Mouse (Mus musculus): ENCODE results near the gene Fam173b. TPM values are rescaled to one million over a fixed set of nuclear protein-coding genes. Genes with fewer than 3 reads are reported as not detected.

The Fam173b gene
- polyA plus RNA-seq, 1 experiment from 2014 or later = 13.4 TPM

DNA sequence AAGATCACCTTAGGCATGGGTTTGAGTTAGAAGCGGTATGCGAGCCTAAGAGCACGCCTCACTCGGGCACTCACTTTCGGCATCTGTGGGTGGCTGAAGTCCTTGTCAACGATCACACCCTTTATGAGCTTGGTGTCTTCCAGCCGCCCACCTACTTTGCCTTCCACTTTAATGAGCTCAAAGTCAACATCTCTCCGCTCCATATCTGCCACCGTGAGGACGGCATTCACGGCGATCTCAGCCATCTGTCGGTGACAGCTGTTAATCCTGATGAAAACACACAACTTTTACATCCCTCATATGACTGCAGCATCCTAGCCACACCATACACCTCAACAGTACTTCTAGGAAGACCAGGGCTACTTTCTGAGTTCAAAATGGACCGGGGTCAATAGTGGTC lies 7.4 kb upstream of the Fam173b start:
- no peak overlapping the region for H3K4me3 ChIP-seq
- no peak overlapping the region for H3K27ac ChIP-seq (replicated peaks)
- peaks cover 3% of the 10 kb centered on the region; the same call in 1 of the 2 replicates for H3K4me1 ChIP-seq
- DNase-seq (ENCODE audit: low spot score) = no peak
- WGBS = 95% methylated on average over 14 of the region's 14 CpGs
- H3K9me3 ChIP-seq = no peaks in the 10 kb centered on the region
- no peaks in the 10 kb centered on the region for H3K27me3 ChIP-seq (replicated peaks; ENCODE audit: low read depth, poor library complexity, severe bottlenecking)
- peaks cover 97% of the 10 kb centered on the region for H3K36me3 ChIP-seq (replicated peaks)

DNA sequence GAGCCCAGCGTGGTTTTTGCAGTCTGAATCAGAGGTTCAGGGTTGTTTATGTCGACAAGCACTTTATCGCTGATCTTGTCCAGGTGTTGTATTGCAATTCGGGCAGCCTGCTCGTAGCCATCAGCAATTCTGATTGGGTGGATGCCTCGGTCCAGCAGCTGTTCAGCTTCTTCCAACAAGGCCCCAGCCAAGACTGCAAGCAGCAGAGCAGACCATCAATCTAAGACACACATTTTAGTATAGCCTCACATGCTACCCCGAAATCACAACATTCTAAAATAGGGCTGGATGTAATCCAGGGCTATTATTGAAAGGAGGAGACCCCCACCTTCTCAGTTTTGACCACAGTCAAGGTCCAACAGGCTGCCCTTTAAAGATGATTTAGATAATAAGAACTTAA lies 6.0 kb upstream of the Fam173b start:
- no peak overlapping the region for H3K27ac ChIP-seq (replicated peaks)
- no peaks in the 10 kb centered on the region for H3K9me3 ChIP-seq
- no peaks in the 10 kb centered on the region for H3K27me3 ChIP-seq (replicated peaks; ENCODE audit: low read depth, poor library complexity, severe bottlenecking)
- no peak overlapping the region for H3K4me3 ChIP-seq
- H3K4me1 ChIP-seq = peaks cover 16% of the 10 kb centered on the region
- 92% methylated on average over 7 of the region's 7 CpGs for WGBS
- peaks cover 83% of the 10 kb centered on the region for H3K36me3 ChIP-seq (replicated peaks)
- no peak for DNase-seq (ENCODE audit: low spot score)

DNA sequence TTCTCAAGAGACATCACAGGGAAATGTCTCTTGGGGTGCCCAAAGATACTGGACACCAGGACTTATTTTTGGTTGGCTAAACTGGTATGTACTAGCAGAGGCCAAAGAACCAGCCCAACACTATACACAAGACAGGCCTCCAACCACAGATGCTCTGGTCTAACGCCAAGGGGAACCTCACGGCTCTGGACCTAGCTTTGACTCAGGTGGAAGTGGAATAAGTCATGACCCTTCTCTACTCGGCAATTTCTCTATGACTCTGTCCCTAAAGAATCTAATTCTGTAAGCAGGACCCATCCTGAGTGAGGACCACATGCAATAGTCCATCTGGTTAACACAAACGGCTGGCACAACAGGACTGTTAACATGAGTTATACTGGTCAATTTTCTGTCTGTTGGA lies 1.8 kb upstream of the Fam173b start:
- Histone ChIP-seq H3K9me3 (no peaks in the 10 kb centered on the region), H3K27ac (replicated peaks) (no peak overlapping the region), H3K4me3 (peak overlapping the region; percentile 98), H3K27me3 (replicated peaks; ENCODE audit: low read depth, poor library complexity, severe bottlenecking) (no peaks in the 10 kb centered on the region), H3K4me1 (peaks cover 25% of the 10 kb centered on the region), H3K36me3 (replicated peaks) (peaks cover 41% of the 10 kb centered on the region)
- no peak for DNase-seq (ENCODE audit: low spot score)
- 79% methylated on average over 4 of the region's 4 CpGs for WGBS

DNA sequence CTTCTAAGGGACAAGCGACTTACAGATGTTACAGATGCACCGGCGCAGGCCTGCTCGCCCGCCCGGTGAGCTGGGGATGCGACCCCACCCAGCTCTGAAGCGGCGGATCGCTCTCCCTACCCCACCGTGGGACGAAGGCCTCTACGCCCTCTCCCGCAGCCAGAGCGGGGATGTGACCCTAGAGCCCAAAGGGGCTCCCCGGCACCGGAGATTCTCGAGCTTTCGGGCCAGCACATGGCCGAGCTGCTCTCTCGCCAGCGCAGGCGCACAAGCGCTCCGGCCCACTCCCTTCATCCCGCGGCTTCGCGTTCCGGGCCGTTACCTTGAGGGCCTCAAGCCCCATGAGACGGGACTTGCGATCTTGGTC lies 390 bp upstream of the Fam173b start:
- Histone ChIP-seq H3K27me3 (replicated peaks; ENCODE audit: low read depth, poor library complexity, severe bottlenecking) (no peaks in the 10 kb centered on the region), H3K4me3 (peak overlapping the region; percentile 98), H3K4me1 (peaks cover 25% of the 10 kb centered on the region), H3K36me3 (replicated peaks) (peaks cover 27% of the 10 kb centered on the region), H3K9me3 (no peaks in the 10 kb centered on the region), H3K27ac (replicated peaks) (peak overlapping the region; percentile 94)
- DNase-seq (ENCODE audit: low spot score) = no peak
- under 1% methylated on average over 33 of the region's 33 CpGs for WGBS

DNA sequence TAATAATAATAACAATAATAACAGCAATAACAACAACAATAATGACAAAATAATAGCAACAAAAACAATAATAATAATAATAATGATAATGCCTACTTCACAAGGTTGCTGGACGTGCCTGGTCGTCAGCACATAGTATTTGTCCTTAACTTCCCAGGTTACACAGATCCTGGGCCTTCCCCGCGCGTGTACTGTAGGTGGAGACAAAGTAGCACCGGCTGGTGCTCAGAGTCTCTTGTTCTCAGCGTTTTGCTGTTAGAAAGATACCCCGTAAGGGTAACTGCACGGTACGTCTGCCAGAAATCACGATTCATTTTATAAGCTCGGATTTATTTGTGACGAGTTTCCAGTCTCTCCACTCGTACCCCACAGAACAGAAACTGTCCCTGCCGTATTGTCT lies 774 bp downstream of the Fam173b start:
- 12% methylated on average over 15 of the region's 15 CpGs for WGBS
- DNase-seq (ENCODE audit: low spot score) = peak; percentile 75
- no peaks in the 10 kb centered on the region for H3K9me3 ChIP-seq

DNA sequence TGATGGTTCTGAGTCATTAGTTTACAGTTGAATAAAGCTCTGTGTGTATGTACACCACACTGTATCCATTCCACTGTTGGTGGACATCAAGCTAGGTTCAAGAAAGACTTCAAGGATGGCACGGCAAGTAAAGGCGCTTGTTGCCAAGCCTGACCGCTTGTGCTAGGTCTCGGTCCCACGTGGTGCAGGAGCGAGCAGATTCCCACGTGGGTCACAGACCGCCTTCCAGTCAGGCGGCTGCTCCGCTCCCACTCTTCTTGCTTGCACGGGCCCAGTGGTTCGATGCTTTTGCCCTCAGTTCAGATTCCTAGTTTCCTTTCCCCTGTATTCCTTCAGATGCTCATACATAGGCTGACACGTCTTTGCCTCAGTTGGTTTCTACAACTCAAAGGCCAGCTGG lies 1.5 kb downstream of the Fam173b start:
- no peak for DNase-seq (ENCODE audit: low spot score)
- Histone ChIP-seq H3K27ac (replicated peaks) (no peak overlapping the region), H3K27me3 (replicated peaks; ENCODE audit: low read depth, poor library complexity, severe bottlenecking) (no peaks in the 10 kb centered on the region), H3K36me3 (replicated peaks) (peaks cover 9% of the 10 kb centered on the region), H3K9me3 (no peaks in the 10 kb centered on the region), H3K4me3 (peak overlapping the region; percentile 98), H3K4me1 (peaks cover 25% of the 10 kb centered on the region)
- WGBS = 92% methylated on average over 13 of the region's 13 CpGs

More for the DNA sequence above, 774 bp downstream of the Fam173b start:
- peak overlapping the region; percentile 98 for H3K4me3 ChIP-seq
- H3K27ac ChIP-seq (replicated peaks) = peak overlapping the region; percentile 94
- no peaks in the 10 kb centered on the region for H3K27me3 ChIP-seq (replicated peaks; ENCODE audit: low read depth, poor library complexity, severe bottlenecking)
- peaks cover 15% of the 10 kb centered on the region for H3K36me3 ChIP-seq (replicated peaks)
- peaks cover 25% of the 10 kb centered on the region for H3K4me1 ChIP-seq

DNA sequence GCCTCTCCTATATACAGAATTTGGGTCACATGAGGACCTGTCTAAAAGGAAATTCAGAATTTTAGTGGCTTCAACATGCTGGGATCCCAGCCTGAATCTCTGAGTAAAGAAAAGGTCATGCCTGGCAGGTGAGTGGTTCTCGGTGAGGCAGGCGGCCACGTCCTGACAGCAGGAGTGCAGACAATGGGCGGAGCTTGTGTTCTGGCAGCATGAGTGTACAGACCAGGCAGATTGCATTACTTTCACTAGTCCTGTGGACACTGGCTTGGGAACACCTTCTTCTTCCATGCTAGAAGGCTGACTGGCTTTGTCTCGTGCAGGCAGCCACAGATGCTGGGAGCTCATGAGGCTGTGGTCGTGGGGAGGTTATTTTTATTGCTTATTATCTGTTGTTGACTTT lies 5.2 kb downstream of the Fam173b start:
- DNase-seq (ENCODE audit: low spot score) = no peak
- H3K4me1 ChIP-seq = peaks cover 9% of the 10 kb centered on the region
- H3K36me3 ChIP-seq (replicated peaks) = peaks cover 6% of the 10 kb centered on the region
- no peaks in the 10 kb centered on the region for H3K9me3 ChIP-seq
- H3K4me3 ChIP-seq = no peak overlapping the region
- H3K27ac ChIP-seq (replicated peaks) = no peak overlapping the region
- 79% methylated on average over 6 of the region's 6 CpGs for WGBS
- no peaks in the 10 kb centered on the region for H3K27me3 ChIP-seq (replicated peaks; ENCODE audit: low read depth, poor library complexity, severe bottlenecking)

DNA sequence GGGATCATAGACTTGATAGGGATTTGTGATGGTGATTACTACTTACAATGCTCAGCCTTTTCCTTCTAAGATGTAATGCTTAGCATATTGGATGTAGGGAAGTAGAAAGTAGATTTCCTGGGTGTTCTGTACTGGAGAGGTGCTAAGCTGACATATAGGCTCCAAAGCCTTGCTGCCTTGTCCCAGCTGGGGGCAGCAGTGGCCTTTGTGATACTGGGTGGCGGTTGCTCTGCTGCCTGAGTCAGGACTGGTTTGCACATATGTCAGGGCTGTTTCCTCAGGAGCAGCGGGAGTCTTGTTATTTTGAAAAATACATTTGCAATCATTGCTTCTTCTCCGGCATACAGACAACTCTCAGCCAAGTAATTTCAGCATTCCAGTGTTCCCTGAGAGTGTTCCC lies 9.4 kb downstream of the Fam173b start:
- Histone ChIP-seq H3K36me3 (replicated peaks) (peaks cover 23% of the 10 kb centered on the region), H3K27me3 (replicated peaks; ENCODE audit: low read depth, poor library complexity, severe bottlenecking) (no peaks in the 10 kb centered on the region), H3K4me3 (no peak overlapping the region), H3K4me1 (no peaks in the 10 kb centered on the region), H3K27ac (replicated peaks) (no peak overlapping the region), H3K9me3 (no peaks in the 10 kb centered on the region)
- 74% methylated on average over 3 of the region's 3 CpGs for WGBS
- peak; percentile 55 for DNase-seq (ENCODE audit: low spot score)

DNA sequence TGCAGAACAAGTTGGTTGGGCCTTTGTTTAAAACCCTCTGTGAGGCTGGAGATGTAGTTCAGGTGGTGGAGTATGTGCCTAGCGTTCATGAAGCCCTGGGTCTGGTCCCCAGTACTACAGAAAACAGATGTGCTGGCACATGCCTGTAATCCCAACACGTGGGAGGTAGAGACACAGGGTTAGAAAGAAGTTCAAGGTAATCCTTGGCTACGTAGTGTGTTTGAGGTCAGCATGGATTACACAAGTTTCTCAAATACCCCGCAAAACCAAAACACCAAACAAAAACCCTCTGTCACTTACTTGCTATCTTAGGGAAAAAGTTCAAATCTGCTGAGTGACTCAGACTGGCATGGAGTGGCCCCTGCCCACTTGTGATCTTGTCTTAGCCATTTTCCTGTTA lies 10.3 kb downstream of the Fam173b start:
- whole genome bisulfite sequencing = 92% methylated on average over 4 of the region's 4 CpGs
- H3K36me3 ChIP-seq (replicated peaks) = peaks cover 29% of the 10 kb centered on the region

DNA sequence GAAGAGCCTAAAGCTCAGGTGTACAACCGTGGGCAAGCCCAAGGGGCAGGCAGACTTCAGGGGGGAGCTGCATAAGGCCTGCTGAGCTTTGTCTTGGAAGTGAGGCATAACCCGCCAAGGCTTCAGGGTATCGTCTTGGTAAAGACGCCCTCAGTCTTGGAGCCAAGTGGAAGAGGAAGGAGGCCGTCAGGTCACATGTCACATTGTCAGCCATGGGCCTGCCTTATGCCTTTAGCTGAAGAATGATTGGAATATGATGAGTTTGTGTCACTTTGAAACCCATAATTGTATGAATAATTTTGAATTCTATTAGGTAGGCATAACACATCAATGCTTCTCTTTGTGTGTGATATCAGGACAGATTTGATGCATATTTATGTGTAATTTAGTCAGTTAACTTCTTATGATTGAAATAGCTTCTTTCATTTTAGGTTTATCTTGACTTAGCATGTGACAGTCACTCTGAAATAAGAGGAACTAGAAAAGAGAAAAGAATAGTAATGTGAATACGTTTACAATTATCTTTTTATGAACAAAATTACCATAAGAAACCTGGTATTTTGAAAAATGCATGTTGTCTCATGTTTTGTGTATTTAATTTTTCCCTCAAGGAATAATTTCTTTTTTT lies 12.3 kb downstream of the Fam173b start:
- 90% methylated on average over 6 of the region's 6 CpGs for WGBS
- H3K4me1 ChIP-seq = no peaks in the 10 kb centered on the region
- no peak overlapping the region for H3K27ac ChIP-seq (replicated peaks)
- H3K9me3 ChIP-seq = no peaks in the 10 kb centered on the region
- DNase-seq (ENCODE audit: low spot score) = no peak
- H3K4me3 ChIP-seq = no peak overlapping the region
- H3K36me3 ChIP-seq (replicated peaks) = peaks cover 46% of the 10 kb centered on the region
- H3K27me3 ChIP-seq (replicated peaks; ENCODE audit: low read depth, poor library complexity, severe bottlenecking) = no peaks in the 10 kb centered on the region

More for the DNA sequence above, 10.3 kb downstream of the Fam173b start:
- Histone ChIP-seq H3K27me3 (replicated peaks; ENCODE audit: low read depth, poor library complexity, severe bottlenecking) (no peaks in the 10 kb centered on the region), H3K9me3 (no peaks in the 10 kb centered on the region), H3K4me1 (no peaks in the 10 kb centered on the region), H3K4me3 (no peak overlapping the region), H3K27ac (replicated peaks) (no peak overlapping the region)
- no peak for DNase-seq (ENCODE audit: low spot score)

DNA sequence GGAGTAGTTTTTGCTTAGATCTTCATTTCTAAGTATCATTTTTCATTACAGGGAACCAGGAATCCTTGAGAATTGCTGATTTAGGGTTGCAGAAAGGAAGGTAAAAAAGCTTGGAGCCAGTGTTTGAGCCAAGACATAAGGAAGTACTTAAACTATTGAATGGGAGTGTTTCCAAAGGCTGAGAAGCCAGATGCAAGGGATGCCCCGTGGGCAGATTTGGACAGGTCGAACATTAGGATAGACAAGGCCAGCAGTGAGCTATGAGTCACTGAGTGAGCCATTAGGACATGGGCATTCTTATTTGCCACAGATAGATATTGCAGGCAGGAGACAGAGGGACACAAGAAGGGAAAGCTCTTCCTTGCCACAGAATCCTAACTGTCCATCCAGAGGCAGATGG lies 13.0 kb downstream of the Fam173b start:
- Histone ChIP-seq H3K4me3 (no peak overlapping the region), H3K27ac (replicated peaks) (no peak overlapping the region), H3K36me3 (replicated peaks) (peaks cover 48% of the 10 kb centered on the region), H3K27me3 (replicated peaks; ENCODE audit: low read depth, poor library complexity, severe bottlenecking) (no peaks in the 10 kb centered on the region), H3K4me1 (no peaks in the 10 kb centered on the region), H3K9me3 (no peaks in the 10 kb centered on the region)
- WGBS = 66% methylated on average over 2 of the region's 2 CpGs
- no peak for DNase-seq (ENCODE audit: low spot score)

DNA sequence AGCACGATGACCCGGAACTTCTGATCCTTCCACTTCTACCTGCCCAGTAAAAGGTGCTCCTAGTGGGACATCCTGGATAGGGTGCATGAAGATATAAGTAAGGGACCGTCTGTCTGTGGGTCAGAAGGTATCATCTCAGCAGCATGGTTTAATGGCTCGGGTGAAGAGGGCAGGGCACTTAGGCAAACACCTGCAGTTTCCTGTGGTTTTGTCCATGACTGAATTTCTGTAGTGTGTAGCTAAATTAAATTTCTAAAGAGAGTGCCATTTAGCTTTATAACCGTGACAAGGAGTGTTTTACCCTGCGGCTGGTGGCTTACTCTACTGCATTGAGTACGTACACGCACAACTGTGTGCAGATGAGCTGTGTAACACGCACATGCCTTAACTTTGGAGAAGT lies 15.6 kb downstream of the Fam173b start:
- peaks cover 66% of the 10 kb centered on the region for H3K36me3 ChIP-seq (replicated peaks)
- H3K4me3 ChIP-seq = no peak overlapping the region
- no peaks in the 10 kb centered on the region for H3K4me1 ChIP-seq
- no peak for DNase-seq (ENCODE audit: low spot score)
- no peak overlapping the region for H3K27ac ChIP-seq (replicated peaks)
- 93% methylated on average over 9 of the region's 9 CpGs for WGBS
- H3K9me3 ChIP-seq = no peaks in the 10 kb centered on the region
- H3K27me3 ChIP-seq (replicated peaks; ENCODE audit: low read depth, poor library complexity, severe bottlenecking) = no peaks in the 10 kb centered on the region

DNA sequence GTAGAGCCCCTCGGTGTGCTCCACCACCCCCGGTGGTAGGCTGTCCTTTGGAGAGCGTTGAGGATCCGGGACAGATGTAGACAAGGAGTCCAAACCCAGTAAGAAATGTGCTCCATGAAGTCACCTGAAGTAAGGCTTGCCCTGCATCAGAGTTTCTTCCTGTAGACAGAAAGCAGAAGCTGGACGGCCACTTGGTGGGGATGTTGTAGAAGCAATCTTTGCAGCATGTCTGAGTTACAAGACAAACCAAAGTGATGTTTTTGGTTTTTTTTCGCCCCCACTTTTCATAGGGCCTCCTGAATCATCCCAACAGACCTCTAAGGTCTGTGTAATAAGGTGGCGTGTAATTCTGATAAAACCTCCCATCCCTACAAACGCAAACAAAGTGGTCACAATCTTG lies 17.9 kb downstream of the Fam173b start:
- Histone ChIP-seq H3K36me3 (replicated peaks) (peaks cover 72% of the 10 kb centered on the region), H3K4me3 (no peak overlapping the region), H3K4me1 (no peaks in the 10 kb centered on the region), H3K9me3 (no peaks in the 10 kb centered on the region), H3K27me3 (replicated peaks; ENCODE audit: low read depth, poor library complexity, severe bottlenecking) (no peaks in the 10 kb centered on the region), H3K27ac (replicated peaks) (no peak overlapping the region)
- DNase-seq (ENCODE audit: low spot score) = no peak
- WGBS = 94% methylated on average over 8 of the region's 8 CpGs
